In the genomic region with DNA sequence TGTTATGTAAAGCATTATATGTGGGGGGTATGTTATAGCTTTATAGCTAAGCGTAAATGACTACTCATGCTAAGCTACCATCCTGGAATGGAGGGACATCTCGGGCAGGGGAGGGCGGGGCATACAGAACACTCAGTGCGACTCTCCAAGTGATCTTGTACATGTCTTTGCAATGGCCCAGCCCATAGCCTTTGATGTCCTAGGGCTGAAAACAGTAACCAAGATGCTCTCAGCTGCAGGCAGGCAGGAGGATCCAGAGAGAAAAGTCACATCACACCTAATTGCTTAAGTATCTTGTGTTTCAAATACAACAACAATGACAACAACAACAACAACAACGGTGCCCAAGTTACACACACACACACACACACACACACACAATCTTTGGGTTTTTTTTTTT, we compare ENCODE assay signal across 17 mouse cellular contexts.
"Had no signal": no experiment of that assay in that cellular context is flagged by ENCODE, and none has a peak within 500 bp of the region (broad histone marks: within the 10 kb centered on the region; RNA-seq: fewer than 3 reads in every experiment).

No protein-coding gene starts in this region.

- H3K9ac ChIP-seq: liver, embryonic 12.5 days; liver, embryonic 14.5 days; midbrain, embryonic 12.5 days; neural tube, embryonic 13.5 days; neural tube, embryonic 15.5 days had no signal

- H3K36me3 ChIP-seq: liver, embryonic 12.5 days; midbrain, embryonic 10.5 days; midbrain, embryonic 12.5 days; neural tube, embryonic 13.5 days; neural tube, embryonic 15.5 days had no signal

- ATAC-seq: liver, embryonic 12.5 days; midbrain, embryonic 16.5 days had no signal

- H3K4me1 ChIP-seq: liver, embryonic 12.5 days; midbrain, embryonic 10.5 days; midbrain, embryonic 12.5 days had no signal

- H3K4me2 ChIP-seq: liver, embryonic 12.5 days; midbrain, embryonic 12.5 days; neural tube, embryonic 13.5 days; neural tube, embryonic 15.5 days had no signal

- H3K9me3 ChIP-seq: midbrain, embryonic 10.5 days; midbrain, embryonic 12.5 days; neural tube, embryonic 13.5 days; neural tube, embryonic 15.5 days had no signal

- H3K27me3 ChIP-seq: liver, embryonic 12.5 days; midbrain, embryonic 12.5 days; neural tube, embryonic 13.5 days; neural tube, embryonic 15.5 days had no signal

- H3K4me3 ChIP-seq: liver, embryonic 12.5 days; midbrain, embryonic 10.5 days; midbrain, embryonic 12.5 days; myocyte; neural tube, embryonic 13.5 days; neural tube, embryonic 15.5 days had no signal

- H3K27ac ChIP-seq: liver, embryonic 12.5 days; liver, embryonic 14.5 days; midbrain, embryonic 10.5 days; midbrain, embryonic 12.5 days; neural tube, embryonic 13.5 days; neural tube, embryonic 15.5 days had no signal

- DNase-seq: midbrain, embryonic 14.5 days; retina, postnatal 1 day; right cerebral cortex, adult 18-20 months; right cerebral cortex, postnatal 25 days; right cerebral cortex, postnatal 4 days; spleen, adult 18-20 months; thymus, adult 18-20 months; thymus, postnatal 14 days; thymus, postnatal 36 days had no signal
